Mouse (Mus musculus) brain, embryonic 14.5 days (tissue): ENCODE results near the gene Zpld1.

Source experiments
- CTCF ChIP-seq: fragments of 200-500 bp; IDR thresholded peaks from 2 replicates; pipeline ENCODE4 v1.5.1; 2012; ENCODE audit warnings: inconsistent platforms, mild to moderate bottlenecking, moderate library complexity, borderline replicate concordance; ENCODE audit not compliant: insufficient read depth, insufficient read length; ENCODE audit errors: extremely low read depth
- POLR2A ChIP-seq: fragments of 200-500 bp; IDR thresholded peaks from 2 replicates; pipeline ENCODE4 v1.6.1; 2012; ENCODE audit warnings: mild to moderate bottlenecking, inconsistent platforms, borderline replicate concordance; ENCODE audit not compliant: poor library complexity, insufficient read depth, insufficient read length, severe bottlenecking; ENCODE audit errors: extremely low read depth

DNA sequence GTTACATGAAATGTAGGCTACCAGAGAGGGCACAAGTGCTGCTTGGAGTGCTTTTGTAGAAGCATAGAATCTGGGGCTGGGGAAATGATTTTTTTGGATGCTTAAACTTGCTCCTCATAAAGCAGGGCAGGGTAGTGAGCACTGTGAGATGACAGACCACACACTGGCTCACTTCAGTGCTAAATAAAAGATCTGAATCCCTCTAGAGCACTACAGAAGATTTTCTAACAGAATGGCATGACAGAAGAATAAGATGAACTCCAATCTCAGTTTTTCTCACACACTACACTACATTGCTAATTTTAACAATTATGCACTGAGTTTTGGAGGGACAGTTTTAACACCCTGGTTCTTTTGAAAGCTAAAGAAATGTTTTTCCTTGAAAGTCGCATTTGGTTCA is 93.8 kb downstream of the Zpld1 start:
- no peak for TF ChIP-seq CTCF
- TF ChIP-seq POLR2A, result no peak
